Mouse (Mus musculus) v-Abl transformed pro-B cells (cell line): ENCODE measurements around the gene BC003965.
"Not testable (repeated sequence)": the region's sequence is repeated elsewhere in the genome, so short reads cannot be mapped to it uniquely, and the experiment has no call there.

Source experiments
- in situ Hi-C, 2 experiments: fragments of 400-800 bp; cut with MboI; formaldehyde crosslinking; loops; one replicate each; pipeline ENCODE4 v1.15.1; 2025; ENCODE audit not compliant: unreplicated experiment in 2 of 2

BC003965 gene

DNA sequence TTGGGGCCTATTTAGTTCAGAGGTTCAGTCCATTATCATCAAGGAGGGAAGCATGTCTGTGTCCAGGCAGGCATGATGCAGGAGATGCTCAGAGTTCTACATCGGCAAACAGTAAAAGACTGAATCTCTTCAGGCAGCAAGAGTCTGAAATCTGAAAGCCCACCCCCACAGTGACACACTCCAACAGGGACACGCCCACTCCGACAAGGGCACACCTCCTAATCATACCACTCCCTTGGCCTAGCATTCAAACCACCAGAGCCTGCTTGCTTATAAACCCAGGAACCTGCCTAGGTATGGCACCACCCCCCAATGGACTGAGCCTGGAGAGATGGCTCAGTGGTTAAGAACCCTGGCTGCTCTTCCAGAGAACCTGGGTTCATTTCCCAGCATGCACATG lies 31.1 kb downstream of the BC003965 start:
- in situ Hi-C loops, result no loop called here

DNA sequence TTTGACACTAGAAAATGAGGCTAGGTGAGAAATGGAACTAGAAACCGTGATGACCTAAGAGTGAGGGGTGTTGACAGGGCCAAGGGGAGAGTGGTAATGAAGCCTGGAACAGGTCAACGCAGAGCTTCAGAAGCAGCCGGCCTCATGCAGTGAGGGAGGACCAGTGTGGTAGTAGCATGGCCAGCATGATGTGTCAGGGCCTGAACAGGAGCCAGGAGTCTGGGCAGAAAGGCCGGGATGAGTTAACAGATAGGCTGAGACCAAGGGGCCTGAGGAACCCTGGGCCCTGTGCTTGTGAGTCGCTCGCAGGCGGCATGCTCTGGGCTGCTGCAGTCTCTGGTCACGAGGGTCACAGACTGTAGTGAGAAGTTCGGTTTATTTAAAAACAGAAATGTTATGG lies 34.6 kb downstream of the BC003965 start:
- in situ Hi-C loops, result no loop called here

DNA sequence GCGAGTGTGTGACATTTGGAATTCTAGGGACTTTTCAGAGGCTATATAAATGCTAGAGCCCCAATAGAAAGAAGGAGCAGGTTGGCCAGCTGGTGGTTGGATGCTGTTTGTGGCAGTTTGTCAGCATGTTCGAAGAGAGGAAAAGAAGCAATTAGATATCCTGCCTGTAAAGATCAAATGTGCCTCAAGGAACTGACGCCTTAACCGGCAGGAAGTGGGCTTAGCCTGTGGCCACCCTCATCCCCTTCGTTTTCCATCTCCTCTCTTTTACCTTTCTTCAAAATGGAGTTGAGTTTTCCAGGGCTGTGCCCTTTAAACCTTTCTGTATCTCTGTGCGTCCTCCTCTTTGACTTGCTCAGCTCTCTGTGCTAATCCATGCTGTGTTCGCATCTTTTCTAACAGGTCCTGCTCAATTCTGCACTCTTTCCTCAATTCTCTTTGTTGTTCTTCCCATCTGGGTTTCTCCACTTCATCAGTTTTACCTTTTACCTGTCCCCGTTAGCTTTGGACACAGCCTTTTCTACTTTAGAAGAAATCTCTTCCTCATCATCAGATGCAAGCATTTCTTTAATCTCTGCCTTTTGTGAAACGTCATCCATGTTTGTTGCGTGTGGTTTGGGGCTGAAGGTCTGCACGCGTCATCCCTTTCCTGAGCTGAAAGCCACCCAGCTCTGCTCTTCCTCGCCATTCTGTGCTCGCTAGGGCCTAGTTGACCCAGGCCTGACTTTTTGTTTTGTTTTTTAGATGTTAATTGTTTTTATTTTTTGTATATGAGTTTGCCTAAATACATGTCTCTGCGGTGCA lies 35.3 kb downstream of the BC003965 start:
- in situ Hi-C loops, result no loop called here

- in situ Hi-C loops, result no loop called here
These were observed 36.4 kb downstream of the BC003965 start for GRCm38 (mm10) chr17:25220746-25221145.

DNA sequence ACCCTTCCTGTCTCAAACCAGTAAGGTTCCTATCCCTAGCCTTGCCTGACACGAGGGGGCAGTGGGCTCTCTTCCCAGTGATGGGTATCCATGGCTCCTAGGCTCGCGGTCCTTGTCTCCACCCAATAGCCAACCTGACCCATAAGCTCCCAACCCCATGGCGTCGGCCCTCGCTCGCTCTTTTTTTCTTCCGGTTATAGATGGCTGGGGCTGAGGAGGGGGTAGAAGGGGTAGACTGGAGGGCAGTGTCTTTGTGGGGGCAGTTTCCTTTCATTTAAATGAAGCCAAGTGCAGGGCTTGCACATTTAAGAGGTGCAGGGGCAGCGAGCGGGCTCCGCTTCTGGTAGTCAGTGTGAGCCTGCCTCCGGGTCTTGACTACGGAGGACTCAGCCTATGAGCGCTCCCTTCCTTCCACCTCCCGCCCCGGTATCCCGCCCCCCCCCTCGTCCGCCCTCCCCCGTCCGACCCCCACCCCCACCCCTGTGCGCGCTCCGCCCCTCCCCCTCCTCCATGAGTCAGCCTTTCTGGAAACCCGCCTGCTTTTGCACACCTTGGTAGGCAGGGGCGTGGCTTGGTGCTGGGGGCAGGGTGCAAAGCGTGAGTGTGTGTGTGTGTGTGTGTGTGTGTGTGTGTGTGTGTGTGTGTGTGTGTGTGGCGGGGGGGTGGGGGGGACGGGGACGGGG lies 37.6 kb downstream of the BC003965 start:
- in situ Hi-C loops, result no loop called here

DNA sequence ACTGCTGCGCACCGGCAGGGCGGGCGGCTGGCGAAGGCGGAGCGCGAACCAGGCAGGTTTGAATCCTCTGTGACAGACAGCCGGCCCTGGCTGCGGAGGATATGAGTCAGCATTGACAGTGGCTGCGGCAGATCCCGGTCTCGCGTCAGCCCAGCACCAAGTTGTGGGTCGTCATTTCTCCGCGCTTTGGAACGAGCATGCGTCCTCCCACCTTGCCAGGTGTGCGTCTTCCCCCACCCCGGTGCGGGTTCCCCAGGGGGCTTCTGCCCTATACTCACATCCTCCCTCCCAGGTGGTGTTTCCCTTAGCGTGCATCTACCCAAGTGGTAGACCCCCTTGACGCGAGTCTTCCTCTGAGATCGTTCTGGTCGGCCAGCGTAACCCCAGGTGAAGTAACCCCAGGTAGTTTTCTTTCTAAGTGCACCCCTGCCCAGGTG lies 38.2 kb downstream of the BC003965 start:
- in situ Hi-C loops, result not testable (repeated sequence)

DNA sequence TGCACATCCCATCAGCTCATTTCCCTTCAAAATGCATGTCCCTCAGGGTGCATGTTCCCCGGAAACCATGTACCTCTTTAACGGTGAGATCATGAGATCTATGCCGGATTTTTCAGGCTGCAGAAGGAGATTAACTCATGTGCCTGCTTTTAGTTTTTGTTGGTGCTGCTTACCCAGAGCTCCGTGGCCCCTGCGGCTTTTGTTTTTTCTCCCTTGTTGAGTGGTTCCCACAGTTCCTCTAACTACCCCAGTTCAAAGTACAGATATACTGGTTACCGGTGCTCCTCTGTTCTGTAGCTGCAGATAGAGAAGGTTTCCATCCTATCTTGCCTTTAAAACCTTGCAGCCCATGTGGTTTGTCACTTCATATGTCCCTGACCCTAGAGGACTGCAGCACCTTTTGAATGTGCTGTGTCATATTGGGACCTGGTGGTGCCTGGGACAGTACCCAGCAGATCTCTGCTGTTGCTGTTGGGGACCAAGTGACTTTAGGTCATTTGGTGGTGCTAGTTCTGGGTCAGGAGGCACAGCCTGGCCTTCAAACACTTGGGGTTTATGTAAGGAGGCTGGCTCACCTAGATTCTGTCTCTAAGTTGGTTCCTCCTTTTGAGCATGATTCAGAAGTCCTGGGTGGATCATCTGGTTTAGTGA lies 38.7 kb downstream of the BC003965 start:
- in situ Hi-C loops, result no loop called here

- in situ Hi-C loops, result no loop called here
These were observed 40.4 kb downstream of the BC003965 start for GRCm38 (mm10) chr17:25224586-25225222.

DNA sequence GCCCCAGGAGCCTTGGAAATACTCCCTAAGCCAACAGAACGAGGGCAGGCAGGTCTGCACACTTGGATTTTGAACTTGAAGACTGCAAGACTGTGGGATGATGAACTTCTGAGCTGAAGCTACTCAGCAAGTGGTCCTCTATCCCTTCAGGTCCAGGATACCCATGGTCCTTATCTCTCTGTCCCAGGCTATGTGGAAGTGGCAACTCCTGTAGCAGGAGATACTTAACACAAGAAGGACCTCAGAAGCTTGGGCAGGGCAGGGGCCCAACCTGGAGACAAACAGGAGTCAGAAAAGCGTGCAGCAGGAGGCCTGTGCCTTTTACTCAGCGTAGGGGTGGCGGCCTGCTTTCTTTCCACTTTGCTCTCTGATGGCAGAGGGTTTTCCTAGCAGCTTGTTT lies 41.3 kb downstream of the BC003965 start:
- in situ Hi-C loops, result no loop called here

- in situ Hi-C loops, result no loop called here
These were observed 43.6 kb downstream of the BC003965 start for GRCm38 (mm10) chr17:25227991-25228390.

DNA sequence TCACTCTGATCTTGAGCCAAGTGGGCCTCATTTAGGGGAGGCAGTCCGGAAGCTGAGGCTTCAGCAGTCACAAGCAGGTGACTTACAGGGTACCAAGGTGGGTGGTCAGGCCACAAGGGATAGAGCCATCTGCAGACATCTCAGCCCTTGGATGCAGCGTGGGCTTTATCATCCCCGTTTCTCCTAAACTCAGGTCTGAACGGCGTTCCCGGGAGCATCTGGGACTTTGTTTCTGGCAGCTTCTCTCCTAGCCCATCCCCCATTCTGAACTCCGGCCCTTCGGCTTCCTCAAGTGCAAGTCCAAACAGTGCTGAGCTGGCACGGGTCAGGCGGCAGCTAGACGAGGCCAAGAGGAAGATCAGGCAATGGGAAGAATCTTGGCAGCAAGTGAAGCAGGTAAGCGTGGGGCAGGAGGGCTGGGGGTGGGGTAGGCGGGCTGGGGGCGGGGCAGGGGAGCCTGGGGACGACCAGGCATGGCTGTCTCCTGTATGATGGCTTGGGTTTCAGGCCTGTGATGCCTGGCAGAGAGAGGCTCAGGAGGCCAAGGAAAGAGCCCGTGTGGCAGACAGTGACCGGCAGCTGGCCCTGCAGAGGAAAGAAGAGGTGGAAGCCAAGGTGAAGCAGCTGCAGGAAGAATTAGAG lies 45.8 kb downstream of the BC003965 start:
- in situ Hi-C loops, result not testable (repeated sequence)

DNA sequence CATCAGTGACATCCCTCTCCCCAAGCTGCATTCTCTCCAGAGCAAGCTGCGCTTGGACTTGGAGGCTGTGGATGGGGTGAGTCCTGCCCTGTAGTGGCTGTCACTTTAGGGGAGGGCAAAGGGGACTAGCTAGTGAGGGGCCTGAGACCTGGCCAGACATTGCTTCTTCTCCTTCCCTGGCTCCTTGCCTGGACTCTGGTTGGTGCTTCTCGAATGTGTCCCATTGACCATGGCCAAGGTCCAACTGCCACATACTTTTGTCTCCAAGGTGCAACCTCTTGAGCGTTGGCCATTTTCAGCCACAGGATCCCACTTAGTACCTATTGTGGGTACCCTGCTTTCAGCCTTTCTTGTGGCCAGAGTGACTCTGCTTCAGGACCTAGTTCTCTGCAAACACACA lies 46.3 kb downstream of the BC003965 start:
- in situ Hi-C loops, result no loop called here

DNA sequence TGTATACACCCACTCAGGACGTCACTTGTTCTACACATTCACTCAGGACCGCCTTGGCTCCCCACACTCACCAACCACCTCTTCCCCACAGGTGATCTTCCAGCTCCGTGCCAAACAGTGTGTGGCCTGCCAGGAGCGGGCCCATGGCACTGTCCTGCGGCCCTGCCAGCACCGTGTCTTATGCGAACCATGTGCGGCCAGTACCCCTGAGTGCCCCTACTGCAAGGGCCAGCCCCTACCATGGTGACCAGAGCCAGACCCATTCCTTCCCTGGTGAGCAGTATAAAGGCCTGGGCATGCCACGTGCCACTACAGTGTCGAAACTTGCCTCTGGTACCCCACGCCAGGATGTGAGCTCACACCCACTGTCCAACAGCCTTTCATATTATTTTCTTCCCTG lies 47.3 kb downstream of the BC003965 start:
- in situ Hi-C loops, result not testable (repeated sequence)

DNA sequence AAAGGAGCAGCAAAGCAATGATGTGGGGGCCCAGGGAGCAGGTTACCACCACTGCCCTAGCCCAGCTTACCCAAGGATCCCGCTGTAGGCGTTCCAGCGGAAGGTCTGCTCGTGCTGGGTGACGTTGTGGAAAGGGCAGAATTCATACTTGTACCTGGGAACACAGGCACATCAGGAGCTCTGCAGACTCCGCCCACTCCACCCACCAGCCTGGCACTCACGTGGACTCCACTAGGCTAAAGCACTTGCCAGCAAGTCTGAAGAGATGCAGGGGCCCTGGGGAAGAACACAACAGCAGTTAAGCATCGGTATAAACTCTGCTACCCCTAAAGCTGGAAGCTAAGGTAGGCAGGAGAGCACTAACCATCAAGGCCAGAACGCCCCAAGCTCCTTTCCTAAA lies 51.3 kb downstream of the BC003965 start:
- in situ Hi-C loops, result no loop called here
